Mouse (Mus musculus) embryonic stem cell, embryonic (primary cell): ENCODE data around the gene Fam43a.

ENCODE experiments used
- CTCF ChIA-PET, 4 experiments: fragments of 300-600 bp in 2 of 4; fragments of 350-600 bp in 2 of 4; sonication (Branson Sonifier 250); formaldehyde crosslinking; loops; one replicate each; lab custom pipeline; 2022; ENCODE audit warnings: inconsistent platforms in 2 of 4; lab: Charles Lee
- POLR2A ChIA-PET, 4 experiments: fragments of 300-600 bp in 2 of 4; fragments of 350-600 bp in 2 of 4; sonication (Branson Sonifier 250); formaldehyde crosslinking; loops; one replicate each; lab custom pipeline; 2022; ENCODE audit warnings: antibody characterized with exemption in 4 of 4, inconsistent platforms in 1 of 4; lab: Charles Lee

Fam43a gene

DNA sequence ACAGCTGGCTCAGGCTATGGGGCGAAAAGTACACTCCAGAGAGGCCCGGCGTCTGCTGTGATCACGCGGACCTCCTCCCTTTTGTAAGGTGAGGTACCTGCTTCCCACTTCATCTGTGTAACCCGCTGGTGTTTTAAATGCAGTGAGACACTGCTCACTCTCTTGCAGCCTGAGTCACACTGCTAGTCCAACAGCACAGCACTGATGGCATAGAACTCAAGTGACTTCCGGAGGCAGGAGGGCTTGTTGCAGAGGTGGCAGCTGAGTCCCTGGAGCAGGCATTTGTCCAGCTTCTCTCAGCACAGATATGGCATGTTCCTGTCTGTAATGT lies 5.2 kb downstream of the Fam43a start:
- CTCF ChIA-PET, result interaction anchor here in 1 of 4 experiments (0.6 kb wide), 1 partner anchor 475 kb away, joined by 3 read pairs; no protein-coding TSS in a partner anchor
- POLR2A ChIA-PET, result interaction anchor here in 3 of 4 experiments (0.7 to 6.4 kb wide), 11 partner anchors 8 to 221 kb away, joined by 3 to 73 read pairs (median 5); no protein-coding TSS in a partner anchor

DNA sequence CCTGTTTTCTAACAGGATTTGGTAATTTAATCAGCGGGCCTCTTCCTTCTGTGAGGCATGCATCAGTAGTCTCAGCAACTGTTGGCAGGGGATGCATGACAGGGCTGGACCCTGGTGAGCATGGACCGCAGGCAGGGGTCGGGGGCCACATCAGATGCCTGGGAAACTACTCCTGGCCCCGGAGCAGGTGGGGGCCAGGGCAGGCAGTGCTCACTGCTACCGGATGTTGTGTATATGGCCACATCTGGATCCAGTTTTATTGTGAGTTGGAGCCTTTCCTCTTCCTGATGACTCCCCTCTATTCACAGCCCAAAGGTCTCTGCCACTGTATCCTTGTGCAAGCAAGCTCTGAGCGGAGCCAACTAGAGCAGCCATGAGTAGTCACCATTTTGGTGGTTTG lies 6.0 kb downstream of the Fam43a start:
- POLR2A ChIA-PET, result interaction anchor here in 3 of 4 experiments (1.3 to 2.7 kb wide), 4 partner anchors 23 to 90 kb away, joined by 3 to 7 read pairs (median 4); no protein-coding TSS in a partner anchor
- CTCF ChIA-PET, result interaction anchor here in 1 of 4 experiments (0.5 kb wide), 1 partner anchor 265 kb away, joined by 3 read pairs; no protein-coding TSS in a partner anchor

DNA sequence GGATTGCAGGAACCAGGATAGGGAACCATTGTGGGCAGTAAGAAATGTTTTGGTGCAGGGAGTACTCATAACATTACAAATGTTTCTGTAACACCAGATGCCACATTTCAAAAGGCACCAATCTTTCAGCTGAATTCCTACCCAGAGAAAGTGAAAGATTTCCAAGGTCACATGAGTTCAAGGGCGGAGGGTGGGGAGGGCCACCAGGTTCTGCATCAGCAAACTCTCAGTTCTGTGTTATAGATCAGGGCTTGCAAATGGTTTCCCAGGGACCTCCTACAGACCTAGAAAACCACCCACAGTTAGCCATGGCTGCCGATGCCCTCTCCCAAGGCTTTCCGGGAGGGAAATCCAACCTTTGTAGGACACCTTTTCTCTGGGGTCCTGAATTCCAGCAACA lies 8.3 kb downstream of the Fam43a start:
- POLR2A ChIA-PET, result interaction anchor here in 1 of 4 experiments (1.0 to 1.7 kb wide), 4 partner anchors 9 to 27 kb away, joined by 3 read pairs; no protein-coding TSS in a partner anchor
- CTCF ChIA-PET, result no interaction called here

DNA sequence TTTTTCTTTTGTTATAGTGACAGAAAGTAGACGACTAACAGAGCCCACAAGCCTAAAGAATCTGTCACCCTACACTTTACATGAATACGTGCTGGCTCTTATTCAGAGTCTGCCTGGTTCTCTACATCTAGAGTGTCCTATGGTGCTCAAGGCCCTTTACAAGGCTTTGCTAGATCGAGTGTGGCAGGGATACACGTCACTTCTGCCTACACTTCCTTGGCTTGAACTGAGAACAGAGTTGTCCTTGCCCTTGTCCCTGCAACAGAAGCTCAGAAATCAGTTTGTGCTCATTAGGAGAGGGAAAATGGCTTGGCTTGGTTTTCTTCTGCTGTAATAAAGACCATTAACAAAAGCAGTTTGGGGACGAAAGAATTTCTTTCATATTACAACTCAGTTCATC lies 11.8 kb downstream of the Fam43a start:
- CTCF ChIA-PET, result no interaction called here
- POLR2A ChIA-PET, result interaction anchor here in 3 of 4 experiments (1.1 to 5.7 kb wide), 3 partner anchors 9 to 11 kb away, joined by 3 to 46 read pairs (median 4); partner anchors contain the start of gene Fam43a (in 2 of the 3)

DNA sequence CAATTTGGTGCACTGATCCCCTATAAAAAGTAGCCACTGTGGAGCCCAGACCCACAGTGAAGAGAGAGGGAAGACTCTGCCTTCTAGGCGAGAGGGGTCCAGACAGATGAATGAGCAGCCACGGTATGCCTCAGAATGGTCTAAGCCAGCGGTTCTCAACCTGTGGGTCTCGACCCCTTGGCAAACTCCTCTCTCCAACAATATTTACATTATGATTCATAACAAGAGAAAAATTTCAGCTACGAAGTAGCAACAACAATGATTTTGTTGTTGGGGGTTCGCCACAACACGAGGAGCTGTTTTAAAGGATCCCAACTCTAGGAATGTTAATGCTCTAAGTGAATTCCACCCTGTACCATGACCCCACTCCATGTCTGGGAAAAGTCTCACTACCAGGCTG lies 13.6 kb downstream of the Fam43a start:
- CTCF ChIA-PET, result interaction anchor here in 1 of 4 experiments (0.6 kb wide), 1 partner anchor 393 kb away, joined by 12 read pairs; no protein-coding TSS in a partner anchor

DNA sequence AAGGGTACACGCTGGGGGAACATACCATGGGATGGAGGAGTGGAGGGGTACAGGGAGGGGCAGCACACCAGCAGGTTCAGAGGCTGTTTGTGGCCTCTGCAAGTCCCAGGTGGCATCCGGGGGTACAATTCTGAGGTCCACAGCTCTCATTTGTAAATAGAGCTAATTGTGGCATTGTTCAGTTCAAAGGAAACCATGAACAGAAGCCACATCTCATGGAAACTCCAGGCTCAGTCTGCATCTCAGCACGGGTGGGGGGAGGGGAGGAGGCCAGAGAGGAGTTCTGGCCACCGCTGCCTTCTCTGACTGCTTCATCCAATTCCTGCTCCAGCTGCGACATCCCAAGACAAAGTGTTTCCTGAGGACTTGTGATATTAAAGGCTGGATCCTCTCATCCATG lies 14.6 kb downstream of the Fam43a start:
- POLR2A ChIA-PET, result interaction anchor here (0.6 to 5.7 kb wide), 15 partner anchors 10 to 1450 kb away, joined by 3 to 46 read pairs (median 4); partner anchors contain the start of gene Fam43a (in 3 of the 4)
- CTCF ChIA-PET, result interaction anchor here in 1 of 4 experiments (0.6 kb wide), 1 partner anchor 341 kb away, joined by 3 read pairs; no protein-coding TSS in a partner anchor

More for the DNA sequence above, 13.6 kb downstream of the Fam43a start:
- POLR2A ChIA-PET, result interaction anchor here in 3 of 4 experiments (0.6 to 5.7 kb wide), 10 partner anchors 11 to 722 kb away, joined by 3 to 46 read pairs (median 4); partner anchors contain the start of gene Fam43a (in 3 of the 3)

DNA sequence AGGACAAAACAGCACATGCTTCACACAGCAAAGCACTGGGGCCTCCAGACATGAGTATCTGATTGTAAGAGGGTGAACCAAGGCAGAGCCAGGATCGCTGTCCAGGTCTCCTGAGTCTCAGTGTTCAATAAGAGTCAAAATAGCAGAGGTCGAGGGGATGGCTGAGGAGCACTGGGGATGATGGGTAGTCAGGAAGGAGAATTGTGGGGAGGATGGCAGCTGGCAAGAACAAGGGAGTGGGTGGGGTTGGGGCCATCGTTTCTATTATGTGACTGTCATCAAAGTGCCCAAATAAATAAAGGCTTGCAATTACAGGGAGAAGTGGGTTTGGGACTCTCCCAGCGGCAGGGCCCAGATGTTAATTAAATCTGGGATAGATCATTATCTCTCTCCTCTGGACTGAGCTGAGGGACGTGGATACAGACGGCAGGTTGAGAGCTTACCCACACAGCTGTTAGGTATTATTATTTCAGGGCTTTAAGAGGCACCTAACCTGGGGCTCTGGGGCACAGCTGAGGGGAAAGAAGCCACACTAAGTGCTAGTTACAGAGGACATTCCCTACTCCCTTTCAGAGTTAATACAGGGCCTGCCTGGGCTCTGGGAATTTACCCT lies 15.3 kb downstream of the Fam43a start:
- CTCF ChIA-PET, result no interaction called here
- POLR2A ChIA-PET, result interaction anchor here (0.6 to 5.7 kb wide), 15 partner anchors 9 to 206 kb away, joined by 3 to 46 read pairs (median 5); partner anchors contain the start of gene Fam43a (in 3 of the 4)

DNA sequence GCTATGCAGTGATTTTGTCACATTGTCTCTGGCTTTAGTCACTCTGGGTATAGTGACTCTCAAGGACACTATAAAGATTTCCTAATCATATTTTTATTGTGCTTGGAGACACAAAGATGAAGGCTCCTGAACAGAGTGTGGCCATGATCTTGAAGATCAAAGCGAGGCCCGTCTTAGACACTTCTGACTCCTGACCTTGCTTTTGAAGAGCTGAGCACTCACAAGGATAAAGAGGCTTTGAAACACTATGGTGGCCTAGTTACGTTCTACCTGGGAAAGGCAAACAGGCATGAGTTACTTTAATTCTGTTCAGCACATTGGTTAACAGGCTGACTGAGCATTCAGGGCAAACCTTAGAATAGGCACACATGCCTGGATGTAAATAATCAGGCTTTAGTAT lies 16.8 kb downstream of the Fam43a start:
- ChIA-PET CTCF (interaction anchor here in 1 of 4 experiments (0.6 kb wide), 1 partner anchor 46 kb away, joined by 3 read pairs; no protein-coding TSS in a partner anchor), POLR2A (interaction anchor here in 3 of 4 experiments (0.7 to 6.4 kb wide), 9 partner anchors 10 to 205 kb away, joined by 3 to 42 read pairs (median 6); partner anchors contain the start of gene Fam43a (in 2 of the 3))

DNA sequence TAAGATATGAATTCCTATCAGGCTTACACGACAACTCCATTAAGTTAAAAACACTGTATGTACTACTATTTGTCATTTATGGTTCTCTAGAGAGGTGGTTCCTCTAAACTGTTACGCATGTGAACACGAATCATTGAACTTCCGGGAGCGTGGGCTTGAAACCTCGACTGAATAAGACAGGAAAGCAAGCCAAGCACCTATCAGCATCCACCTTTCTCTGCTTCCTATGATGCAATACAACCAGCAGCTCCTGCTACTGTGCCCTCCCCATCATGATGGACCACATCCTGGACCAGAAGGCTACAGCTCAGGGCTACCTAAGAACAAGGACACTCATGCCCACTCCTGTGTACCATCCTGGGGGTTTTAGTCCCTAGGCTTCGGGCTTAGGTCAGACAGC lies 24.1 kb downstream of the Fam43a start:
- ChIA-PET CTCF (no interaction called here), POLR2A (interaction anchor here in 2 of 4 experiments (0.9 to 1.6 kb wide), 6 partner anchors 9 to 70 kb away, joined by 3 to 5 read pairs (median 4); no protein-coding TSS in a partner anchor)

DNA sequence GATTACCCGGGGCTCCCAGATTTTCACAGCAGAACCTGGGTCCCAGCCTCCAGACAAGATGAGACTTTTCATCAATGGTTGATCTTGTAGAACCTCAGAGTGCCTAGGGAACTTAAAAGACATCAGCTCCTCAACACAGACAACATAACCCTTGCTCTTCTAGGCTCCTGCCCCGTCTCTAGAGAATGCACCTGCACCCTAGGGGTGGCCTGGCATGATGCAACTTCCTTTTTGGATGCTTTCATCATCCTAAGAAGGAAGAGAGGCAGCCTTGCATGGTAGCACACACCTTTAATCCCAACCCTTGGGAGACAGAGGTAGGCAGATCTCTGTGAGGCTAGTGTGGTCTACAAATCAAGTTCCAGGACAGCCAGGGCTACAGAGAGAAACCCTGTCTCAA lies 25.1 kb downstream of the Fam43a start:
- ChIA-PET POLR2A (interaction anchor here in 2 of 4 experiments (0.9 to 1.6 kb wide), 5 partner anchors 10 to 69 kb away, joined by 3 to 5 read pairs (median 4); no protein-coding TSS in a partner anchor), CTCF (no interaction called here)

DNA sequence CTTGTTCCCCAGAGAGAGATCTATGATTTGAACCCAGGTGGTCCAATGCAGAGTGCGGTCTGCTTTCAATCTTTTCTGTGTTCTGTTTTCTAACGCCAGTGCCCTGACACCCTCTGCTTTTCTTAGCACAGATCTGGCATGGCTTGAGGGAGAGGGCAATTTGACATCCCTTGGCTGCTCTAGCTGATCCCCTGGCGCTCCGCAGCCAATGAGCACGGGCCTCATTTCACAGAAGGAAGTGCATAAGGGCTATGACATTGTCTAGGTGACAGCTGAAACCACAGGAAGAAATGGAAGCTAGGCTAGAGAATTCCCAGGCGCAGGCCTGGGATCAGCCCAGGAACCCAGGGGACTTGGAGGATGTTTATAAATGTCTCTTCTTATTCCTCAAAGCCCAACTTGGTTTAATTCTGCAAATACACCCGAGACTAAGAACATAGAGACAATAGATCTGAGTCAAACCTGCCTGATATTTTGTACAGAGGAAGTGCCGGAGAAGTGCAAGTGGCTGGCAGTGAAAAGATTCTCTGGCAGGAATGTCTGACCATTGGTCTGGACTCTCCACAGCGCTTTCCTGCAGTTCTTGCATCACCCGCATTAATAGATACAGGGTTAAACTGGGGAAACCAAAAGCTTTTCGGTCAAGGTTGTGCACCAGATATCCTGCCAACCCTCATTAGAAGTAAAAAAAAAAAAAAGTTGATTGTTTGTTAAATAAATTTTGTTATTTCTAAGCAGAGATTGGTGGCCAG lies 28.2 kb downstream of the Fam43a start:
- ChIA-PET CTCF (interaction anchor here in 1 of 4 experiments (0.5 kb wide), 1 partner anchor 56 kb away, joined by 3 read pairs; no protein-coding TSS in a partner anchor), POLR2A (interaction anchor here (0.6 to 2.1 kb wide), 17 partner anchors 10 to 322 kb away, joined by 3 to 7 read pairs (median 3); partner anchors contain the start of gene Fam43a (in 2 of the 4))

DNA sequence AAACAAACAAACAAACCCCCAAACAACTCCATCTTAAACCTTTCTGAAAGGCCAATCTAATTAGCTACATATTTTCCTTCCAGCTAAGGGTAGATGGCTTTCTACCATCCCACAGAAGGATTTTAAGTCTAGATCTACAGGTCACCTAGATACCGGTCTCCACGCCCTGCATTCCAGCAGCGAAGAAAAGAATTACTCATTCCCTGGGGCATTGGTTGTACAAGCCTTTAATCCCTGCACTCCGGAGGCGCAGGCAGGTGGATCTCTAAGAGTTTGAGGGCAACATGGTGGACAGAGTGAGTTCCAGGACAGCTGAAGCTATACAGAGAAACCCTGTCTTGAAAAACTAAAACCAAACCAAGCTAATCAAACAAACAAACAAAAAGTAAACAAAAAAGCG lies 28.9 kb downstream of the Fam43a start:
- ChIA-PET POLR2A (interaction anchor here (0.5 to 2.1 kb wide), 16 partner anchors 11 to 954 kb away, joined by 3 to 8 read pairs (median 3); partner anchors contain the start of gene Fam43a (in 2 of the 4)), CTCF (interaction anchor here in 1 of 4 experiments (0.5 kb wide), 1 partner anchor 56 kb away, joined by 3 read pairs; no protein-coding TSS in a partner anchor)

DNA sequence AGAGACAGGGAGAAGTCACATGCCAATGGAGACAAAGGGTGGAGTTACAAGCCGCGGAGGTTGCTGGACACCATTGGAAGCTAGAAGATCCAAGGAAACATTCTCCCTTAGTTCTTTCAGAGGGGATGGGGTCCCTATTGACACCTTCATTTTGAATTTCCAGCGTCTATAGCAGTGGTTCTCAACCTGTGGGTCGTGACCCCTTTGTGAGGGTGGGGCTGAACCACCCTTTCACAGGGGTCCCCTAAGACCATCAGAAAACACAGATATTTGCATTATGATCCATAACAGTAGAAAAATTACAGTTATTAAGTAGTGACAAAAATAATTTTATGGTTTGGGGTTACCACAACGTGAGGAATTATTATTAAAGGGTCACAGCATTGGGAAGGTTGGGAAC lies 30.0 kb downstream of the Fam43a start:
- ChIA-PET CTCF (no interaction called here), POLR2A (interaction anchor here in 2 of 4 experiments (0.7 to 1.5 kb wide), 2 partner anchors 17 to 28 kb away, joined by 3 read pairs; no protein-coding TSS in a partner anchor)

DNA sequence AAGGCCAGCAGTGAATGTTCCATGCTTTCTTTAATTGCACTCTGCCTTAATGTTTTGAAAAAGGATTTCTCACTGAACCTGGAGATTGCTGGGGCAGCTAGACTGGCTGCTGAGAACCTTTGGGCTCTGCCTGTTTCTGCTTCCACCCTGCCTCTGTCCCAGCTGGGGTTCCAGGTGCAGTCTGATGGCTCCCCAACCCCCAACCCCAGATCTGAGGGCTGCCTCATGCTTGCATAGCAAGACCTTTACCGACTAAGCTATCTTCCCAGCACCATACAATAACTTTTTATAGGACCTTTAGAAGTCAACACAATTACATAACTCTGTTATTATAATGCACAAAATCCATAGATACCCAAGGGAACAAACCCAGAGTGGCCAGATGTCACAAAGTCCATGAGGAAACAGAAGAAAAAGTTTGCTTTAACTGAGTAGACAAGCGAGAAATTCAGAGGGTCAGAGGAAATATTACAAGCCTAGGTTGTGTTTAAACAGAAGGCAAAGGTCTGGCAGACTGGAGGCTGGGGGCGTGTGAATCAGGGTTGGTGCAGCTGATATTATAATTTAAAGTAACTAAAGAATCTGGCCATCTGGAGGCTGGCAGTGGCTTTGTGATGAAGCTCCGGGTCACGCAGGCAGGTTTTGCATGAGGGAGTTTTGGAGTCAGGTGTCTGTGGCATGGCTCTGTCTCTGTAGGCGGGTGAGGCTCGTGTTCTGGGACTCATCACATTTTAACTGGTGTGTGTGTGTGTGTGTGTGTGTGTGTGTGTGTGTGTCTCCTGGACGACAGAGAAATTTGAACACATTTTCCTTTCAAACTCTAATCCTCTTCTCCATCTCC lies 34.6 kb downstream of the Fam43a start:
- POLR2A ChIA-PET, result interaction anchor here in 3 of 4 experiments (0.5 to 4.1 kb wide), 16 partner anchors 7 to 569 kb away, joined by 3 to 26 read pairs (median 5); partner anchors contain the start of gene Fam43a (in 2 of the 3)
- CTCF ChIA-PET, result interaction anchor here in 2 of 4 experiments (0.6 to 1.2 kb wide), 2 partner anchors 9 to 12 kb away, joined by 3 to 7 read pairs; no protein-coding TSS in a partner anchor

DNA sequence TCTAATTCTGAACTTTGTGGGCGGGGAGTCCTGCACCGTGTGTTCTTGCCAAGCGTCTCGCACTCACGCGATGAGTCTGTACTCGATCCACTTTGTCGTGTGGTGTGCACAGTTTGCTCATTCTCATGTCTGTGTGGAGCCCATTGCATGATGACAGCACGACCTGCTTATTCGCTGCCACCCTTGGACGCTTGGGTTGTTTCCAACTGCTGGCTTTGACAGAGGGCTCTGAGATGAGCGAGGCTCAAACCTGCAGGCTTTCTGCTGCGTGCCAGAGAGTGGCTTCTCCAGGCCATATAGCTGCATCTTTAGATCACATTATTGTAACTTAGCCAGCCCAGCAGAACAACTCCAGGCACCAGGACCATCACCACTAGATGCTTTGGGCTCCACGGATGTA lies 39.1 kb downstream of the Fam43a start:
- ChIA-PET CTCF (no interaction called here), POLR2A (interaction anchor here in 2 of 4 experiments (1.3 to 3.5 kb wide), 4 partner anchors 11 to 38 kb away, joined by 3 to 44 read pairs (median 7); partner anchors contain the start of gene Fam43a (in 2 of the 2))

DNA sequence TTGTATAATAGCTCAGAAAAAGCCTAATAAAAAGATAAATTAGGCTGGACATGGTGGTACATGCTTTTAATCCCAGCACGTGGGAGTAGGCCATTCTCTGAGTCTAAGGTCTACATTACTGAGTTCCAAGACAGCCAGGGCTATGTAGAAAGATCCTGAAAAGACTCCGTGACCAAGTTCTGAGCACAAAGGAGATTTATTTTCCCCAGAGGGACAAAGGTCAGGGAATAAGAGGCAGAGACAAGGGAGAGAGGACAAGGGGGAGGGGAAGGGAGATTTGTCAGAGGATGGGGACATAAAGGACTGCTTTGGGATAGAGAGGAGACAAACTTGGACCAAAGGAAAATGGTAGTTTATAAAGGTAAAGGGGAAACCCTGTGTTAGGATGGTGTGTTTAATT lies 41.1 kb downstream of the Fam43a start:
- CTCF ChIA-PET, result interaction anchor here in 3 of 4 experiments (0.8 to 1.8 kb wide), 4 partner anchors 39 to 368 kb away, joined by 3 to 6 read pairs (median 3); no protein-coding TSS in a partner anchor
- POLR2A ChIA-PET, result interaction anchor here (0.7 to 4.5 kb wide), 30 partner anchors 8 to 179 kb away, joined by 3 to 44 read pairs (median 6); partner anchors contain the start of gene Fam43a (in 3 of the 4)

DNA sequence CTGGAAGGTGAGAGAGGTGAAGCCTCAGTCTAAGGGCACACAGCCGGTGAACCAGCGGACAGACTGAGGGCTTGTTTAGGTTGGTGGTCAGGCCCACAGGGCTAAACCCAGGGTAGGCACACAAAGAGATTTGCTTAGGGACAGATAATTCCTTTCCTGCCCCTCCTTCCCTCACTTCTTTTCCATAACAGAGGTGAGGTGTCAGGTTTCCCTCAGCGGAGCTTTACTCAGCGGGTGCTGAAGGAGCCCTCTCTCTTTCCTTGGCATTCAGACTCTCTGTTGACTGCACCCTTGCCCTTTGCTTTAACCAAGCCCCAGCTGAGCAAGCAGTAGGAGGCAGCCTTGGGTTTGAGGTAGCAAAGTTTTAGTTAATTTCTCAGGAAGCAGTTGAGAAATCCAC lies 41.9 kb downstream of the Fam43a start:
- ChIA-PET POLR2A (interaction anchor here (0.6 to 4.5 kb wide), 60 partner anchors 8 to 659 kb away, joined by 3 to 44 read pairs (median 4); partner anchors contain the start of gene Fam43a (in 3 of the 4)), CTCF (interaction anchor here (0.6 to 1.8 kb wide), 14 partner anchors 16 to 1300 kb away, joined by 3 to 6 read pairs (median 4); no protein-coding TSS in a partner anchor)
